Comparison of ENCODE assay signal across 8 mouse cellular contexts in the genomic region with DNA sequence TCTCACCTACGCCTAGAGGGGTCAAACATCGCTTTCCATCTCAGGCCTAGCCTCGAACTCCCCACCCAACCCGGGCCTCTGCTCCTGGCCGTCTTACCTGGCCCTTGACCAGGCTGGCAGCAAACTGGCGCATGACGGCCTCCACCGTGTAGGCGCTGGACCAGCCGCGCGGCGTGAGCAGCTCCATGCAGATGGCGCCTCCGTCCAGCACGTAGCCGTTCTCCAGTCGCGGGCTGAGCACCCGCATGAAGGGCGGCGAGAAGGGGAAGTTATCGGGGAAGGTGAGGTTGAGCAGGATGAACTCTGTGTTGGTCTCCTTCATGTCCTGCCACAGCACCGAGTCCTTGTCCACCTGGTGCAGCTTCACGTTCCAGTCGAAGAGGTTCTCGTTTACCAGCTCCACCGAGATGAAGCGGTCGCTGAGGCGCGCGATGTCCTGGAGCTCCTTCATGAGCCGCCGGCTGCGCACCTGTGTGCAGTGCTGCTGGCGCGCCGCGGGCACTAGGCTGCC. TPM values are rescaled to one million over a fixed set of nuclear protein-coding genes. Genes with fewer than 3 reads are reported as not detected.
DNase-seq lines count a peak whose midpoint lies in the region; ATAC-seq and TF ChIP-seq lines count a peak whose summit lies in the region.

No protein-coding gene starts in this region.

- H3K4me3 ChIP-seq in erythroblast, embryonic 14.5 days (replicated peaks): peak overlapping the region; percentile 33
- peak overlapping the region; percentile 64 for H3K4me3 ChIP-seq in heart, postnatal 0 days (ENCODE audit: low read depth, low read length)
- H3K4me3 ChIP-seq in midbrain, embryonic 10.5 days: peak overlapping the region; percentile 81
- H3K4me3 ChIP-seq in stomach, postnatal 0 days (ENCODE audit: low read depth, low read length): peak overlapping the region; percentile 29

- no peak overlapping the region for H3K27ac ChIP-seq in heart, postnatal 0 days (ENCODE audit: low read depth)
- no peak overlapping the region; the same call in 1 of the 2 replicates for H3K27ac ChIP-seq in midbrain, embryonic 10.5 days (replicated peaks)
- no peak overlapping the region for H3K27ac ChIP-seq in stomach, postnatal 0 days (replicated peaks)

- H3K9ac ChIP-seq in heart, postnatal 0 days (replicated peaks; ENCODE audit: low read depth, low read length): no peak overlapping the region
- H3K9ac ChIP-seq in stomach, postnatal 0 days (ENCODE audit: low read length): no peak overlapping the region

- no peaks in the 10 kb centered on the region for H3K9me3 ChIP-seq in erythroblast, embryonic 14.5 days (ENCODE audit: control insufficient read depth, low read length)
- no peaks in the 10 kb centered on the region for H3K9me3 ChIP-seq in heart, postnatal 0 days (replicated peaks; ENCODE audit: control insufficient read depth, low read length)
- H3K9me3 ChIP-seq in midbrain, embryonic 10.5 days (replicated peaks): 0 out of 2 replicates have a peak, but pooled peaks cover 5% of the 10 kb centered on the region
- no peaks in the 10 kb centered on the region for H3K9me3 ChIP-seq in stomach, postnatal 0 days (ENCODE audit: control insufficient read depth, low read length)

- H3K4me2 ChIP-seq in heart, postnatal 0 days (ENCODE audit: low read depth, low read length): peak overlapping the region; percentile 95
- H3K4me2 ChIP-seq in stomach, postnatal 0 days (replicated peaks; ENCODE audit: low read depth): peak overlapping the region; percentile 99

- no peaks in the 10 kb centered on the region for H3K36me3 ChIP-seq in erythroblast, embryonic 14.5 days (ENCODE audit: control insufficient read depth)
- no peaks in the 10 kb centered on the region for H3K36me3 ChIP-seq in heart, postnatal 0 days (replicated peaks; ENCODE audit: control insufficient read depth, insufficient read depth, low read length)
- no peaks in the 10 kb centered on the region for H3K36me3 ChIP-seq in midbrain, embryonic 10.5 days
- no peaks in the 10 kb centered on the region for H3K36me3 ChIP-seq in stomach, postnatal 0 days (ENCODE audit: control insufficient read depth, insufficient read depth, low read length)

- ATAC-seq in erythroblast, adult 5-6 weeks (replicated peaks; ENCODE audit: low FRiP score, poor library complexity, severe bottlenecking): no peak
- no peak for ATAC-seq in heart, postnatal 0 days (ENCODE audit: insufficient read depth, low read depth)
- no peak for ATAC-seq in stomach, postnatal 0 days (ENCODE audit: low FRiP score, low TSS enrichment)

- no peaks in the 10 kb centered on the region for H3K4me1 ChIP-seq in erythroblast, embryonic 14.5 days (ENCODE audit: control insufficient read depth)
- no peaks in the 10 kb centered on the region for H3K4me1 ChIP-seq in heart, postnatal 0 days (ENCODE audit: control insufficient read depth, insufficient read depth)
- peaks cover 24% of the 10 kb centered on the region for H3K4me1 ChIP-seq in midbrain, embryonic 10.5 days
- 0 out of 2 replicates have a peak, but pooled peaks cover 2% of the 10 kb centered on the region for H3K4me1 ChIP-seq in stomach, postnatal 0 days (replicated peaks; ENCODE audit: control insufficient read depth, insufficient read depth)

- TF ChIP-seq CTCF in heart, postnatal 0 days (IDR thresholded peaks at IDR 0.05; ENCODE audit: low read depth): no peak
- TF ChIP-seq CTCF in stomach, postnatal 0 days (IDR thresholded peaks at IDR 0.05; ENCODE audit: low read depth): no peak

- WGBS in heart, postnatal 0 days: under 1% methylated on average over 36 of the region's 40 CpGs
- under 1% methylated on average over 40 of the region's 40 CpGs for WGBS in midbrain, embryonic 10.5 days
- WGBS in stomach, postnatal 0 days: 0% methylated on average over 36 of the region's 40 CpGs

- peak; percentile 41 for DNase-seq in ES-CJ7 (ENCODE audit: low read depth, low spot score)
- peak; percentile 64 for DNase-seq in embryo, embryonic 10 days (ENCODE audit: low spot score)
- DNase-seq in heart, postnatal 0 days (ENCODE audit: low spot score): no peak
- peak; percentile 21 to 48 for DNase-seq in kidney, postnatal 25 days
- DNase-seq in midbrain, embryonic 10.5 days (ENCODE audit: low spot score): peak; percentile 55
- DNase-seq in stomach, postnatal 0 days (ENCODE audit: low spot score): peak; percentile 25

- no peak for TF ChIP-seq EP300 in heart, postnatal 0 days (IDR thresholded peaks at IDR 0.05; ENCODE audit: low read depth)
- TF ChIP-seq EP300 in stomach, postnatal 0 days (optimal IDR thresholded peaks at IDR 0.05): no peak

- H3K27me3 ChIP-seq in erythroblast, embryonic 14.5 days (ENCODE audit: control insufficient read depth): peaks cover 48% of the 10 kb centered on the region
- H3K27me3 ChIP-seq in heart, postnatal 0 days (ENCODE audit: control insufficient read depth, insufficient read depth, low read length): peaks cover 53% of the 10 kb centered on the region
- H3K27me3 ChIP-seq in midbrain, embryonic 10.5 days (ENCODE audit: low read depth, poor library complexity, severe bottlenecking): peaks cover 73% of the 10 kb centered on the region
- peaks cover 6% of the 10 kb centered on the region; the same call in 1 of the 2 replicates for H3K27me3 ChIP-seq in stomach, postnatal 0 days (ENCODE audit: control insufficient read depth, insufficient read depth, low read length)

RNA-seq across cellular contexts. Expression of gene Ube2ql1, which starts 1.2 kb away (rescaled TPM):
- polyA plus RNA-seq in erythroblast, embryonic 14.5 days (2012): not detected in 2 replicates
- total RNA-seq in erythroblast, adult 5-6 weeks (2015; ENCODE audit: low replicate concordance): not detected in 2 replicates
- not detected in 2 replicates for total RNA-seq in erythroblast, adult 5-6 weeks (2017; ENCODE audit: low replicate concordance)
- 0.08 and 4.6 TPM in 2 replicates for total RNA-seq in heart, postnatal 0 days (2014; rRNA removed; ENCODE audit: low replicate concordance)
- 0.41 and 0.73 TPM in 2 replicates for polyA plus RNA-seq in heart, postnatal 0 days (2015; fragmentation: Nextera tagmentation; extraction: Ambion mirVana)
- 0.96 and 2.0 TPM in 2 replicates for polyA plus RNA-seq in midbrain, embryonic 10.5 days (2016; fragmentation: Nextera tagmentation; extraction: Ambion mirVana)
- 0.10 and 0.11 TPM in 2 replicates for polyA plus RNA-seq in stomach, postnatal 0 days (2015; fragmentation: Nextera tagmentation; extraction: Ambion mirVana)

Comparison
In these comparisons a context has a peak if more than half of its experiments do, and no peak if none do; other contexts are left out.
1. H3K4me3 ChIP-seq: peak in every context shown above with its lines; median percentile 81 in midbrain, embryonic 10.5 days; 64 in heart, postnatal 0 days; 33 in erythroblast, embryonic 14.5 days; 29 in stomach, postnatal 0 days.